ENCODE assay signal across 8 mouse cellular contexts in the genomic region with DNA sequence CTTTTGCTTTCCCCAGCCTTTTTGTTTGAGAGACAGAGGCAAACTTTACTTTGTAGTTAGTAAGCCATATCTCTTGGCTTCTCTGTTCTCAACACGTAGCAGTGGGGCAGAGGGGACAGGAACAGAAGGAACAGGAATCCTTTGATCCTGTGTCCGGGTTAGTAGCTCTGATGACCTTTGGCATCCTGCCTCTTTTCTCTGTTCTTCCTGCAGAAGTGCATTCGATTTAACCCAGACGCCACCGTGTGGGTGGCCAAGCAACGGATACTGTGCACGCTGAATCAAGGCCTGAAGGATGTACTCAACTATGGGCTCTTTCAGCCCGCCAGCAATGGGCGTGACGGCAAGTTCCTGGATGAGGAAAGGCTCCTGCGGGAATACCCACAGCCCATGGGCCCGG. TPM values are rescaled to one million over a fixed set of nuclear protein-coding genes. Genes with fewer than 3 reads are reported as not detected.
DNase-seq lines count a peak whose midpoint lies in the region; ATAC-seq lines count a peak whose summit lies in the region.

No protein-coding gene starts in this region.

- H3K9ac ChIP-seq in neural tube, embryonic 15.5 days (replicated peaks), result no peak overlapping the region
- H3K9ac ChIP-seq in embryonic facial prominence, embryonic 11.5 days (replicated peaks; ENCODE audit: low read length), result no peak overlapping the region
- no peak overlapping the region for H3K9ac ChIP-seq in stomach, embryonic 14.5 days (replicated peaks; ENCODE audit: low read depth, low read length)

- no peak overlapping the region for H3K27ac ChIP-seq in neural tube, embryonic 15.5 days (replicated peaks)
- H3K27ac ChIP-seq in embryonic facial prominence, embryonic 11.5 days (replicated peaks; ENCODE audit: low read depth, low read length), result no peak overlapping the region
- no peak overlapping the region for H3K27ac ChIP-seq in limb, embryonic 10.5 days
- no peak overlapping the region for H3K27ac ChIP-seq in stomach, embryonic 14.5 days (ENCODE audit: low read length)

- 0 out of 2 replicates have a peak, but pooled peaks cover 2% of the 10 kb centered on the region for H3K27me3 ChIP-seq in neural tube, embryonic 15.5 days (replicated peaks)
- no peaks in the 10 kb centered on the region for H3K27me3 ChIP-seq in embryonic facial prominence, embryonic 11.5 days (ENCODE audit: control insufficient read depth, insufficient read depth, low read length)
- no peaks in the 10 kb centered on the region for H3K27me3 ChIP-seq in limb, embryonic 10.5 days (ENCODE audit: low read depth, poor library complexity, severe bottlenecking)
- H3K27me3 ChIP-seq in stomach, embryonic 14.5 days (ENCODE audit: control insufficient read depth, insufficient read depth, low read length), result no peaks in the 10 kb centered on the region

- H3K9me3 ChIP-seq in neural tube, embryonic 15.5 days (replicated peaks), result no peaks in the 10 kb centered on the region
- H3K9me3 ChIP-seq in embryonic facial prominence, embryonic 11.5 days (replicated peaks; ENCODE audit: control insufficient read depth, low read length), result no peaks in the 10 kb centered on the region
- H3K9me3 ChIP-seq in limb, embryonic 10.5 days (replicated peaks), result no peaks in the 10 kb centered on the region
- no peaks in the 10 kb centered on the region for H3K9me3 ChIP-seq in stomach, embryonic 14.5 days (ENCODE audit: control insufficient read depth, low read depth, low read length)

- H3K36me3 ChIP-seq in neural tube, embryonic 15.5 days, result no peaks in the 10 kb centered on the region
- no peaks in the 10 kb centered on the region for H3K36me3 ChIP-seq in embryonic facial prominence, embryonic 11.5 days (replicated peaks; ENCODE audit: control insufficient read depth, insufficient read depth, low read depth, low read length)
- no peaks in the 10 kb centered on the region for H3K36me3 ChIP-seq in limb, embryonic 10.5 days
- no peaks in the 10 kb centered on the region for H3K36me3 ChIP-seq in stomach, embryonic 14.5 days (ENCODE audit: control insufficient read depth, insufficient read depth, low read length)

- no peak overlapping the region for H3K4me3 ChIP-seq in neural tube, embryonic 15.5 days (replicated peaks)
- H3K4me3 ChIP-seq in embryonic facial prominence, embryonic 11.5 days (ENCODE audit: low read depth, low read length), result no peak overlapping the region
- H3K4me3 ChIP-seq in limb, embryonic 10.5 days, result no peak overlapping the region
- no peak overlapping the region for H3K4me3 ChIP-seq in stomach, embryonic 14.5 days (ENCODE audit: low read depth, low read length)

- no peak for ATAC-seq in neural tube, embryonic 15.5 days (ENCODE audit: low FRiP score)
- no peak for ATAC-seq in embryonic facial prominence, embryonic 11.5 days (replicated peaks; ENCODE audit: insufficient number of reproducible peaks, low FRiP score, low TSS enrichment, low read depth)
- peak; percentile 55; the same call in 1 of the 2 replicates for ATAC-seq in stomach, embryonic 14.5 days (ENCODE audit: insufficient number of reproducible peaks, insufficient read depth, low FRiP score, low read depth)

- WGBS in neural tube, embryonic 15.5 days, result 7% methylated on average over 12 of the region's 12 CpGs
- WGBS in embryonic facial prominence, embryonic 11.5 days, result 8% methylated on average over 12 of the region's 12 CpGs
- WGBS in limb, embryonic 10.5 days, result 6% methylated on average over 12 of the region's 12 CpGs
- WGBS in stomach, embryonic 14.5 days, result 12% methylated on average over 12 of the region's 12 CpGs

- DNase-seq in neural tube, embryonic 10.5 days (ENCODE audit: extremely low spot score, low spot score), result peak; percentile 29
- DNase-seq in embryonic facial prominence, embryonic 11.5 days (ENCODE audit: low spot score), result peak; percentile 43
- DNase-seq in limb, embryonic 10.5 days (ENCODE audit: low spot score), result peak; percentile 35
- no peak for DNase-seq in cerebellum, postnatal 14 days
- DNase-seq in thymus, postnatal 0 days (ENCODE audit: low spot score), result no peak
- no peak for DNase-seq in gastrocnemius, postnatal 25 days

- H3K4me1 ChIP-seq in neural tube, embryonic 15.5 days, result peaks cover 2% of the 10 kb centered on the region; the same call in 1 of the 2 replicates
- H3K4me1 ChIP-seq in embryonic facial prominence, embryonic 11.5 days (ENCODE audit: control insufficient read depth, insufficient read depth, low read length), result peaks cover 3% of the 10 kb centered on the region; the same call in 1 of the 2 replicates
- peaks cover 9% of the 10 kb centered on the region for H3K4me1 ChIP-seq in limb, embryonic 10.5 days
- no peaks in the 10 kb centered on the region for H3K4me1 ChIP-seq in stomach, embryonic 14.5 days (ENCODE audit: control insufficient read depth, insufficient read depth, low read length)

- H3K4me2 ChIP-seq in neural tube, embryonic 15.5 days, result no peak overlapping the region
- H3K4me2 ChIP-seq in embryonic facial prominence, embryonic 11.5 days (ENCODE audit: low read depth, low read length), result no peak overlapping the region
- no peak overlapping the region for H3K4me2 ChIP-seq in stomach, embryonic 14.5 days (replicated peaks; ENCODE audit: low read depth, low read length)

RNA-seq across cellular contexts. Expression of a gene that starts 50.3 kb away (rescaled TPM):
- 8.8 and 9.8 TPM in 2 replicates for polyA plus RNA-seq in neural tube, embryonic 15.5 days (2015; fragmentation: Nextera tagmentation; extraction: Ambion mirVana)
- 0.98 and 1.3 TPM in 2 replicates for polyA plus RNA-seq in embryonic facial prominence, embryonic 11.5 days (2014; fragmentation: Nextera tagmentation; extraction: Ambion mirVana)
- 0.39 and 0.44 TPM in 2 replicates for polyA plus RNA-seq in limb, embryonic 10.5 days (2016; fragmentation: Nextera tagmentation; extraction: Ambion mirVana)
- 1.2 and 1.3 TPM in 2 replicates for polyA plus RNA-seq in stomach, embryonic 14.5 days (2014; fragmentation: Nextera tagmentation; extraction: Ambion mirVana)
- 0.89 and 0.96 TPM in 2 replicates for polyA plus RNA-seq in thymus, postnatal 0 days (2015; fragmentation: Nextera tagmentation; extraction: Ambion mirVana)
- total RNA-seq in gastrocnemius, postnatal 25 days (2021), result under 1 TPM; 0.05 to 0.08 TPM

Comparison
In these comparisons a context has a peak if more than half of its experiments do, and no peak if none do; other contexts are left out.
1. DNase-seq: peak in neural tube, embryonic 10.5 days (single experiment), embryonic facial prominence, embryonic 11.5 days (single experiment) and limb, embryonic 10.5 days (single experiment); none in cerebellum, postnatal 14 days (0 of 2), thymus, postnatal 0 days (single experiment) and gastrocnemius, postnatal 25 days (single experiment).